Mouse (Mus musculus) left cerebral cortex, postnatal 36 days (tissue): ENCODE measurements around the gene Tbc1d10a. TPM values are rescaled to one million over a fixed set of nuclear protein-coding genes. Genes with fewer than 3 reads are reported as not detected.

Experiments
- DNase-seq, 2 experiments: peaks; one replicate each; pipeline ENCODE4 v3.0.0; 2021 to 2022; ENCODE audit warnings: low spot score in 2 of 2, mixed read lengths in 1 of 2
- intact Hi-C: fragments of 180-260 bp; cut with DNase I; formaldehyde crosslinking; loops from one replicate; pipeline ENCODE4 v1.15.1; 2025
- microRNA-seq: library from miRNA; unstranded; fragments of <30 nt; microRNA quantifications from one replicate; pipeline ENCODE4 v1.2.0, GENCODE M21; 2022
- total RNA-seq, 2 experiments: library from RNA; stranded (reverse); gene quantifications; 2 replicates each; pipeline ENCODE4 v1.2.3; 2021

Gene Tbc1d10a
- total RNA-seq, 2 experiments from 2014 or later = 32.7 to 36.2 TPM

- DNase-seq = peak; percentile 78 to 82
- intact Hi-C loops = loop anchor here (1.0 to 5.0 kb wide), 2 partner anchors 36 to 164 kb away; no protein-coding TSS in a partner anchor
These were observed 72.1 kb downstream of the Tbc1d10a start for GRCm38 (mm10) chr11:4258657-4259082.

GRCm38 (mm10) chr11:4260463-4261187 is 74.0 kb downstream of the Tbc1d10a start:
- no peak for DNase-seq
- intact Hi-C loops = no loop called here

- DNase-seq = peak in 1 of 2 experiments; percentile 22
- intact Hi-C loops = no loop called here
These were observed 74.6 kb downstream of the Tbc1d10a start for GRCm38 (mm10) chr11:4261188-4261494.

GRCm38 (mm10) chr11:4261969-4262368 is 75.4 kb downstream of the Tbc1d10a start:
- intact Hi-C loops = no loop called here
- DNase-seq = no peak

GRCm38 (mm10) chr11:4262847-4263246 is 76.3 kb downstream of the Tbc1d10a start:
- DNase-seq = no peak
- intact Hi-C loops = no loop called here

GRCm38 (mm10) chr11:4263296-4263695 is 76.7 kb downstream of the Tbc1d10a start:
- intact Hi-C loops = no loop called here
- DNase-seq = no peak

- intact Hi-C loops = no loop called here
- no peak for DNase-seq
These were observed 77.5 kb downstream of the Tbc1d10a start for GRCm38 (mm10) chr11:4264066-4264465.

Small RNA genes lying within 50 kb of the gene (microRNA-seq; reads per million reads assigned to microRNA genes)
- gene Mir3060 = 1.3 reads per million

Other genes with a start within 250 kb of the Tbc1d10a start
- gene Pes1, start 222.8 kb upstream of the Tbc1d10a start, total RNA-seq = 10 to 100 TPM; 38.3 to 42.0 TPM
- under 1 TPM in 1 of 2 experiments, not detected in 1; 0.54 TPM for gene 4930556J24Rik, start 210.0 kb upstream of the Tbc1d10a start, total RNA-seq
- 10 to 100 TPM; 13.2 to 17.4 TPM for gene Gal3st1, start 203.2 kb upstream of the Tbc1d10a start, total RNA-seq
- not detected for gene Sec14l4, start 155.3 kb upstream of the Tbc1d10a start, total RNA-seq
- 1 to 10 TPM in 1 of 2 experiments, under 1 TPM in 1; 0.52 to 1.5 TPM for gene Sec14l3, start 121.9 kb upstream of the Tbc1d10a start, total RNA-seq
- 10 to 100 TPM; 90.9 to 94.5 TPM for gene Mtfp1, start 91.3 kb upstream of the Tbc1d10a start, total RNA-seq
- 10 to 100 TPM; 35.0 to 35.4 TPM for gene Sec14l2, start 63.4 kb upstream of the Tbc1d10a start, total RNA-seq
- gene Rnf215, start 51.6 kb upstream of the Tbc1d10a start, total RNA-seq = 10 to 100 TPM; 28.8 to 35.9 TPM
- gene Ccdc157, start 26.5 kb upstream of the Tbc1d10a start, total RNA-seq = 10 to 100 TPM; 16.0 to 18.1 TPM
- 10 to 100 TPM; 61.3 to 65.3 TPM for gene Sf3a1, start 26.4 kb upstream of the Tbc1d10a start, total RNA-seq
- 1 to 10 TPM; 4.3 to 5.3 TPM for gene Castor1, start 31.4 kb downstream of the Tbc1d10a start, total RNA-seq
- not detected for gene Osm, start 49.6 kb downstream of the Tbc1d10a start, total RNA-seq
- gene Lif, start 70.8 kb downstream of the Tbc1d10a start, total RNA-seq = under 1 TPM; 0.48 to 0.79 TPM